Mouse (Mus musculus) cerebellum, postnatal 36 days (tissue): ENCODE results near the gene Six3.

Source experiments
- DNase-seq, 2 experiments: peaks; one replicate each; pipeline ENCODE4 v3.0.0; 2021 to 2022; ENCODE audit warnings: mixed read lengths in 2 of 2

The Six3 gene

GRCm38 (mm10) chr17:85626091-85626860 is 12.9 kb downstream of the Six3 start:
- DNase-seq: no peak

- no peak for DNase-seq
Measured at GRCm38 (mm10) chr17:85627751-85628150, 14.3 kb downstream of the Six3 start.

GRCm38 (mm10) chr17:85628811-85629210 is 15.4 kb downstream of the Six3 start:
- no peak for DNase-seq

- no peak for DNase-seq
Measured at GRCm38 (mm10) chr17:85629396-85629795, 16.0 kb downstream of the Six3 start.

GRCm38 (mm10) chr17:85630296-85631050 is 17.1 kb downstream of the Six3 start:
- DNase-seq: no peak

- DNase-seq: peak in 1 of 2 experiments; percentile 31
Measured at GRCm38 (mm10) chr17:85631106-85631505, 17.7 kb downstream of the Six3 start.

- peak; percentile 81 to 83 for DNase-seq
Measured at GRCm38 (mm10) chr17:85633619-85634018, 20.2 kb downstream of the Six3 start.

- DNase-seq: no peak
Measured at GRCm38 (mm10) chr17:85637876-85638275, 24.5 kb downstream of the Six3 start.

- DNase-seq: no peak
Measured at GRCm38 (mm10) chr17:85645312-85645711, 31.9 kb downstream of the Six3 start.

- DNase-seq: peak; percentile 34 to 35
Measured at GRCm38 (mm10) chr17:85645718-85646665, 32.6 kb downstream of the Six3 start.

- DNase-seq: peak; percentile 25 to 41
Measured at GRCm38 (mm10) chr17:85660016-85660415, 46.6 kb downstream of the Six3 start.

- DNase-seq: peak; percentile 26
Measured at GRCm38 (mm10) chr17:85661521-85661920, 48.1 kb downstream of the Six3 start.

- no peak for DNase-seq
Measured at GRCm38 (mm10) chr17:85664202-85664601, 50.8 kb downstream of the Six3 start.

- DNase-seq: peak; percentile 64 to 68
Measured at GRCm38 (mm10) chr17:85664618-85665320, 51.4 kb downstream of the Six3 start.
